Mouse (Mus musculus) bone marrow, adult 2 months (tissue): ENCODE data around the gene Spire2.

Experiments
- CTCF ChIP-seq: fragments of 200-500 bp; IDR thresholded peaks from 2 replicates; pipeline ENCODE4 v1.5.1; 2011; ENCODE audit warnings: low read length, control low read depth; ENCODE audit not compliant: control insufficient read depth, insufficient read depth
- POLR2A ChIP-seq: fragments of 200-500 bp; IDR thresholded peaks from 2 replicates; pipeline ENCODE4 v1.6.1; 2011; ENCODE audit warnings: low read depth, mild to moderate bottlenecking, control low read depth, low read length, borderline replicate concordance; ENCODE audit not compliant: control insufficient read depth

GRCm38 (mm10) chr8:123353216-123353615, 20.7 kb downstream of the Spire2 start:
- TF ChIP-seq CTCF (no peak), POLR2A (no peak)
